Mouse (Mus musculus): ENCODE results near the gene Hs3st4.

- no peak for TF ChIP-seq CHD2 (IDR thresholded peaks at IDR 0.05; ENCODE audit: low read depth, low read length)
- no peak for TF ChIP-seq ZC3H11A (IDR thresholded peaks at IDR 0.05; ENCODE audit: borderline replicate concordance, low read depth, low read length)
Measured at GRCm38 (mm10) chr7:123992121-123992520, 9.5 kb downstream of the Hs3st4 start.
